Mouse (Mus musculus) hindbrain, embryonic 16.5 days (tissue): ENCODE measurements around the gene Mboat2. TPM values are rescaled to one million over a fixed set of nuclear protein-coding genes. Genes with fewer than 3 reads are reported as not detected.
A peak's percentile ranks its signal among the peaks of the same experiment; 100 is the strongest.

Experiments used
- ATAC-seq: fragments of 200-750 bp; cut with Nextera tagmentation; 2 replicates; pipeline ENCODE4 v1.8.0; 2017; ENCODE audit warnings: moderate TSS enrichment, moderate library complexity
- H3K27ac ChIP-seq: fragments of 300-500 bp; sonication (generic); 2 replicates; pipeline ENCODE4 v1.5.1; 2014; ENCODE audit warnings: low read depth, mild to moderate bottlenecking, control low read depth, low read length, moderate library complexity
- H3K27me3 ChIP-seq: fragments of 300-500 bp; sonication (generic); replicated peaks from 2 replicates; pipeline ENCODE4 v1.6.1; 2014; ENCODE audit warnings: low read length; ENCODE audit not compliant: control insufficient read depth, insufficient read depth
- H3K36me3 ChIP-seq: fragments of 300-500 bp; sonication (generic); 2 replicates; pipeline ENCODE4 v1.6.1; 2014; ENCODE audit warnings: mild to moderate bottlenecking, low read length, moderate library complexity, mixed read lengths; ENCODE audit not compliant: control insufficient read depth, insufficient read depth
- H3K4me1 ChIP-seq: fragments of 300-500 bp; sonication (generic); 2 replicates; pipeline ENCODE4 v1.6.1; 2014; ENCODE audit warnings: low read depth, low read length; ENCODE audit not compliant: control insufficient read depth, insufficient read depth
- H3K4me2 ChIP-seq: fragments of 300-500 bp; sonication (generic); 2 replicates; pipeline ENCODE4 v1.6.1; 2014; ENCODE audit warnings: mild to moderate bottlenecking, low read length, control low read depth, moderate library complexity
- H3K4me3 ChIP-seq: fragments of 300-500 bp; sonication (generic); 2 replicates; pipeline ENCODE4 v1.5.1; 2014; ENCODE audit warnings: mild to moderate bottlenecking, low read length, control low read depth, moderate library complexity
- H3K9ac ChIP-seq: fragments of 300-500 bp; sonication (generic); 2 replicates; pipeline ENCODE4 v1.6.1; 2014; ENCODE audit warnings: low read depth, mild to moderate bottlenecking, control low read depth, low read length, moderate library complexity
- H3K9me3 ChIP-seq: fragments of 300-500 bp; sonication (generic); 2 replicates; pipeline ENCODE4 v1.6.1; 2014; ENCODE audit warnings: mild to moderate bottlenecking, low read length, moderate library complexity; ENCODE audit not compliant: control insufficient read depth
- WGBS: fragments of 180-500 bp; shearing (Covaris S2); extraction: QIAGEN DNeasy Blood & Tissue Kit; methylation state at CpG from one replicate; pipeline ENCODE4 v1.1.7; 2014; 5-methylcytosine and 5-hydroxymethylcytosine counted together
- polyA plus RNA-seq: library from polyadenylated mRNA; unstranded; fragments of >200 nt; fragmentation: Nextera tagmentation; extraction: Ambion mirVana; gene quantifications from 2 replicates; pipeline ENCODE4 v1.2.1, GENCODE M21; 2015

Gene Mboat2
- polyA plus RNA-seq, 1 experiment from 2014 or later: 68.6 TPM

- H3K4me1 ChIP-seq: peaks cover 23% of the 10 kb centered on the region
Measured at GRCm38 (mm10) chr12:24830086-24830485, 593 bp upstream of the Mboat2 start.

GRCm38 (mm10) chr12:24831153-24831963 is 679 bp downstream of the Mboat2 start:
- under 1% methylated on average over 76 of the region's 95 CpGs for WGBS
- Histone ChIP-seq H3K27ac (peak overlapping the region; percentile 97), H3K27me3 (no peaks in the 10 kb centered on the region), H3K9me3 (no peaks in the 10 kb centered on the region), H3K36me3 (no peaks in the 10 kb centered on the region), H3K9ac (peak overlapping the region; percentile 97), H3K4me1 (peaks cover 23% of the 10 kb centered on the region), H3K4me2 (peak overlapping the region; percentile 78), H3K4me3 (peak overlapping the region; percentile 86)
- peak; percentile 100 for ATAC-seq

More at GRCm38 (mm10) chr12:24830086-24830485, 593 bp upstream of the Mboat2 start:
- Histone ChIP-seq H3K27ac (peak overlapping the region; percentile 96), H3K4me2 (peak overlapping the region; percentile 78), H3K9me3 (no peaks in the 10 kb centered on the region), H3K27me3 (no peaks in the 10 kb centered on the region), H3K36me3 (no peaks in the 10 kb centered on the region), H3K9ac (peak overlapping the region; percentile 97), H3K4me3 (peak overlapping the region; percentile 86)
- ATAC-seq: no peak
- 32% methylated on average over 1 of the region's 1 CpGs for WGBS

GRCm38 (mm10) chr12:24831964-24832427 is 1.3 kb downstream of the Mboat2 start:
- Histone ChIP-seq H3K4me3 (peak overlapping the region; percentile 86), H3K4me2 (peak overlapping the region; percentile 73), H3K9me3 (no peaks in the 10 kb centered on the region), H3K9ac (peak overlapping the region; percentile 91), H3K4me1 (peaks cover 23% of the 10 kb centered on the region), H3K27me3 (no peaks in the 10 kb centered on the region), H3K27ac (peak overlapping the region; percentile 97), H3K36me3 (no peaks in the 10 kb centered on the region)
- no peak for ATAC-seq
- 0% methylated on average over 32 of the region's 32 CpGs for WGBS

GRCm38 (mm10) chr12:24832438-24832837 is 1.8 kb downstream of the Mboat2 start:
- 18% methylated on average over 2 of the region's 2 CpGs for WGBS
- no peak overlapping the region; the same call in 1 of the 2 replicates for H3K27ac ChIP-seq
- H3K4me1 ChIP-seq: peaks cover 26% of the 10 kb centered on the region
- H3K36me3 ChIP-seq: no peaks in the 10 kb centered on the region
- H3K4me3 ChIP-seq: peak overlapping the region; percentile 86
- ATAC-seq: no peak
- no peaks in the 10 kb centered on the region for H3K9me3 ChIP-seq
- H3K9ac ChIP-seq: peak overlapping the region; percentile 91
- H3K27me3 ChIP-seq: no peaks in the 10 kb centered on the region
- peak overlapping the region; percentile 73 for H3K4me2 ChIP-seq

GRCm38 (mm10) chr12:24837947-24838346 is 7.3 kb downstream of the Mboat2 start:
- H3K27ac ChIP-seq: no peak overlapping the region
- no peak overlapping the region for H3K4me3 ChIP-seq
- no peak overlapping the region for H3K9ac ChIP-seq
- no peak overlapping the region for H3K4me2 ChIP-seq
- H3K4me1 ChIP-seq: peaks cover 30% of the 10 kb centered on the region
- no peaks in the 10 kb centered on the region for H3K27me3 ChIP-seq
- H3K36me3 ChIP-seq: no peaks in the 10 kb centered on the region
- ATAC-seq: 0 out of 2 replicates have a peak, but pooled peaks have one; percentile 24
- H3K9me3 ChIP-seq: no peaks in the 10 kb centered on the region
- 46% methylated on average over 2 of the region's 2 CpGs for WGBS

GRCm38 (mm10) chr12:24841115-24841879 is 10.6 kb downstream of the Mboat2 start:
- ATAC-seq: no peak
- Histone ChIP-seq H3K4me2 (no peak overlapping the region), H3K9ac (no peak overlapping the region), H3K4me3 (no peak overlapping the region), H3K27me3 (no peaks in the 10 kb centered on the region), H3K4me1 (peaks cover 32% of the 10 kb centered on the region), H3K36me3 (no peaks in the 10 kb centered on the region), H3K27ac (no peak overlapping the region), H3K9me3 (no peaks in the 10 kb centered on the region)
- 57% methylated on average over 9 of the region's 9 CpGs for WGBS

- H3K4me3 ChIP-seq: no peak overlapping the region
- H3K27ac ChIP-seq: no peak overlapping the region
- H3K36me3 ChIP-seq: no peaks in the 10 kb centered on the region
- H3K9ac ChIP-seq: no peak overlapping the region
- no peak for ATAC-seq
- no peak overlapping the region for H3K4me2 ChIP-seq
- H3K9me3 ChIP-seq: no peaks in the 10 kb centered on the region
- H3K27me3 ChIP-seq: no peaks in the 10 kb centered on the region
- peaks cover 30% of the 10 kb centered on the region for H3K4me1 ChIP-seq
- WGBS: 48% methylated on average over 11 of the region's 11 CpGs
Measured at GRCm38 (mm10) chr12:24842299-24842910, 11.7 kb downstream of the Mboat2 start.

GRCm38 (mm10) chr12:24843395-24844072 is 12.9 kb downstream of the Mboat2 start:
- no peaks in the 10 kb centered on the region for H3K27me3 ChIP-seq
- 80% methylated on average over 7 of the region's 7 CpGs for WGBS
- no peak overlapping the region for H3K4me3 ChIP-seq
- no peak overlapping the region for H3K27ac ChIP-seq
- no peaks in the 10 kb centered on the region for H3K9me3 ChIP-seq
- H3K9ac ChIP-seq: no peak overlapping the region
- H3K4me2 ChIP-seq: no peak overlapping the region
- no peaks in the 10 kb centered on the region for H3K36me3 ChIP-seq
- peaks cover 25% of the 10 kb centered on the region for H3K4me1 ChIP-seq
- no peak for ATAC-seq
